Mouse (Mus musculus) neural tube, embryonic 15.5 days (tissue): ENCODE results near the gene Olfr552. TPM values are rescaled to one million over a fixed set of nuclear protein-coding genes. Genes with fewer than 3 reads are reported as not detected.
A peak's percentile ranks its signal among the peaks of the same experiment; 100 is the strongest.

Source experiments
- ATAC-seq: fragments of 200-750 bp; cut with Nextera tagmentation; 2 replicates; pipeline ENCODE4 v1.8.0; 2017; ENCODE audit warnings: mild to moderate bottlenecking, moderate TSS enrichment, moderate library complexity; ENCODE audit not compliant: low FRiP score
- H3K27ac ChIP-seq: fragments of 300-500 bp; sonication (generic); replicated peaks from 2 replicates; pipeline ENCODE4 v1.5.1; 2015; ENCODE audit warnings: mild to moderate bottlenecking, inconsistent platforms
- H3K27me3 ChIP-seq: fragments of 300-500 bp; sonication (generic); replicated peaks from 2 replicates; pipeline ENCODE4 v1.6.1; 2015; ENCODE audit warnings: inconsistent platforms
- H3K36me3 ChIP-seq: fragments of 300-500 bp; sonication (generic); 2 replicates; pipeline ENCODE4 v1.6.1; 2015; ENCODE audit warnings: inconsistent platforms
- H3K4me1 ChIP-seq: fragments of 300-500 bp; sonication (generic); 2 replicates; pipeline ENCODE4 v1.6.1; 2015; ENCODE audit warnings: inconsistent platforms
- H3K4me2 ChIP-seq: fragments of 300-500 bp; sonication (generic); 2 replicates; pipeline ENCODE4 v1.6.1; 2015; ENCODE audit warnings: inconsistent platforms, mild to moderate bottlenecking, moderate library complexity
- H3K4me3 ChIP-seq: fragments of 300-500 bp; sonication (generic); replicated peaks from 2 replicates; pipeline ENCODE4 v1.5.1; 2015; ENCODE audit warnings: mild to moderate bottlenecking, inconsistent platforms
- H3K9ac ChIP-seq: fragments of 300-500 bp; sonication (generic); replicated peaks from 2 replicates; pipeline ENCODE4 v1.6.1; 2015; ENCODE audit warnings: mild to moderate bottlenecking, inconsistent platforms
- H3K9me3 ChIP-seq: fragments of 300-500 bp; sonication (generic); replicated peaks from 2 replicates; pipeline ENCODE4 v1.6.1; 2016; ENCODE audit warnings: inconsistent platforms
- WGBS: fragments of 180-500 bp; shearing (Covaris S2); methylation state at CpG from one replicate; pipeline ENCODE4 v1.1.7; 2015; ENCODE audit warnings: mixed read lengths; 5-methylcytosine and 5-hydroxymethylcytosine counted together
- polyA plus RNA-seq: library from polyadenylated mRNA; unstranded; fragments of >200 nt; fragmentation: Nextera tagmentation; extraction: Ambion mirVana; gene quantifications from 2 replicates; pipeline ENCODE4 v1.2.1, GENCODE M21; 2015

Olfr552 gene
- polyA plus RNA-seq, result not detected in 2 replicates

DNA sequence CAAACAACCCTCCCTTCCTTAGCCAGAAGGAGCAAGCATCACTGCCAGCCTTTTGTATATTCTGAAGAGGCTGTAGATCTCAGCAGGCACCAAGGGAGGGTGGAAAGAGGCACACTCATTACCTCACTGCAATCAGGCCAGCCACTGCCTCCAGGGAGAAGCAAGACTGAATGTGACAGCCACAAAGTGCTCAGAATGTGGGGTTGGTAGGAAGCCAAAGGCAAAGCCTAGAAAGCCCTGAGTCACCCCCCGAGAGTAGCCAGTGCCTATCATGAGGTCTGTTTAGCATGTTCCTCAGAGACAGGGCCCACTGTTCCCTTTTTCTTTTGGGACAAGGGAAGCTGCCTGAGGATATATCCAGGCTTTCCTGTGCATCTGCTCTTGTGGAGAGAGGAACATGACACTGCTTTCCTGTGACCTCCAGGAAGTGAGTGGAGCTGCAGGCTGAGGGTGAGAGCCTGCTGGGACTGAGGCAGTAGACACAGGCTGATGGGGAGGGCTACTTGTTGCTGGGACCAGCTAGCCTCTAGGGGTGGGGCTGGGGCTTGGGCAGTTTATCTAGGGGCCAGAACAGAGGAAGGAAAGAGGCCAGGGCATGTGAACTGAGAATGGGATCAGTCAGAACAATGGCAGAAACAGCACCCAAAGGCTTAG lies at the start of gene Olfr552:
Gene Olfr552, plus strand, starts transcription at position 393 of the 654 bp plus-strand sequence.
- Histone ChIP-seq H3K9ac (no peak within 1 kb of the TSS), H3K27ac (no peak within 1 kb of the TSS), H3K4me3 (no peak within 1 kb of the TSS), H3K27me3 (no peaks in the 10 kb centered on the region), H3K4me1 (no peaks in the 10 kb centered on the region), H3K4me2 (no peak within 1 kb of the TSS), H3K9me3 (no peaks in the 10 kb centered on the region), H3K36me3 (no peaks in the 10 kb centered on the region)
- WGBS, result 83% methylated on average over 1 of the region's 1 CpGs
- ATAC-seq, result no peak

DNA sequence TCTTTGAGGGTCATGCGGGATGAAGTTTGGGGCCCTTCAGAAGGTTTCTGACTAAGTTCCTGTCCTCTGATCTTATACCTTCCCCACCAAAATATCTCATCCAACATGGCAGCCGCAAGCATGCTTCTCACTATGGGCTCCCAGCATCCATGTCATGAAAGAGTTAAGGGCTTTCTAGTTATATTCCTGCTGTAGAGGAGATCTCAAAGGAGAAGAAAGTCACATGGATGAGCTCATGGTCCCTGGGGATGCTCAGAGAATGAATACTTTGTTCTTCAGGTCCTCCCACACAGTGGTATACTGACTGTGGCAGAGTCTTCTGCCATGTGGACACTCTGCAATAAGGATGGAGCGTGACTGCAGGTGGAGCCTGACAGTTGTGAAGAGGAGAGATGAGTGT lies 48.0 kb upstream of the Olfr552 start, which contains the start of gene Olfr549:
Gene Olfr549, plus strand, starts transcription at position 301 of the 400 bp plus-strand sequence.
- WGBS, result 96% methylated on average over 3 of the region's 3 CpGs
- Histone ChIP-seq H3K9ac (no peak within 1 kb of the TSS), H3K36me3 (no peaks in the 10 kb centered on the region), H3K9me3 (no peaks in the 10 kb centered on the region), H3K4me3 (no peak within 1 kb of the TSS), H3K4me1 (no peaks in the 10 kb centered on the region), H3K4me2 (no peak within 1 kb of the TSS), H3K27ac (no peak within 1 kb of the TSS), H3K27me3 (no peaks in the 10 kb centered on the region)
- ATAC-seq, result no peak

DNA sequence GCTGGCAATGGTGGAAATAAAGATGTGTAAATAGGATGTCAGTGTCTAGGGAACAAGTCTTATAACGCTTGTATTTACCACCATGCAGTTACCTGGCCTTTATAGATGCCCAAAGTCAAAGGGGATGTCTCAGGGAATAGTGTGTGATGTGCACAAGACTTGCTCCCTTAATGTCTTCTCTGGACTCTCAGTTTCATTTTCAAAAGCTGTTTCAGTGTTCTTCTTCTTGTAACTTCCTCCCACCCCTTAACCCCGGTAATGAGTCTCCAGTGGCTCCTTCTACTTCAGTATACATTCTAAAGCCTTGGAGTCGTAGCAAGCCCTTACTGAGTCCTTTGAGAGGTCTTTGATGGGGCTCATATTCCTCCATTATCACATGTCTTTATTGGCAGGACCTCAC lies 44.3 kb upstream of the Olfr552 start:
- no peak overlapping the region for H3K4me2 ChIP-seq
- no peaks in the 10 kb centered on the region for H3K9me3 ChIP-seq
- H3K27me3 ChIP-seq, result no peaks in the 10 kb centered on the region
- no peaks in the 10 kb centered on the region for H3K36me3 ChIP-seq
- H3K9ac ChIP-seq, result no peak overlapping the region
- no peak for ATAC-seq
- 73% methylated on average over 3 of the region's 3 CpGs for WGBS
- no peak overlapping the region for H3K27ac ChIP-seq
- H3K4me3 ChIP-seq, result no peak overlapping the region
- H3K4me1 ChIP-seq, result no peaks in the 10 kb centered on the region

DNA sequence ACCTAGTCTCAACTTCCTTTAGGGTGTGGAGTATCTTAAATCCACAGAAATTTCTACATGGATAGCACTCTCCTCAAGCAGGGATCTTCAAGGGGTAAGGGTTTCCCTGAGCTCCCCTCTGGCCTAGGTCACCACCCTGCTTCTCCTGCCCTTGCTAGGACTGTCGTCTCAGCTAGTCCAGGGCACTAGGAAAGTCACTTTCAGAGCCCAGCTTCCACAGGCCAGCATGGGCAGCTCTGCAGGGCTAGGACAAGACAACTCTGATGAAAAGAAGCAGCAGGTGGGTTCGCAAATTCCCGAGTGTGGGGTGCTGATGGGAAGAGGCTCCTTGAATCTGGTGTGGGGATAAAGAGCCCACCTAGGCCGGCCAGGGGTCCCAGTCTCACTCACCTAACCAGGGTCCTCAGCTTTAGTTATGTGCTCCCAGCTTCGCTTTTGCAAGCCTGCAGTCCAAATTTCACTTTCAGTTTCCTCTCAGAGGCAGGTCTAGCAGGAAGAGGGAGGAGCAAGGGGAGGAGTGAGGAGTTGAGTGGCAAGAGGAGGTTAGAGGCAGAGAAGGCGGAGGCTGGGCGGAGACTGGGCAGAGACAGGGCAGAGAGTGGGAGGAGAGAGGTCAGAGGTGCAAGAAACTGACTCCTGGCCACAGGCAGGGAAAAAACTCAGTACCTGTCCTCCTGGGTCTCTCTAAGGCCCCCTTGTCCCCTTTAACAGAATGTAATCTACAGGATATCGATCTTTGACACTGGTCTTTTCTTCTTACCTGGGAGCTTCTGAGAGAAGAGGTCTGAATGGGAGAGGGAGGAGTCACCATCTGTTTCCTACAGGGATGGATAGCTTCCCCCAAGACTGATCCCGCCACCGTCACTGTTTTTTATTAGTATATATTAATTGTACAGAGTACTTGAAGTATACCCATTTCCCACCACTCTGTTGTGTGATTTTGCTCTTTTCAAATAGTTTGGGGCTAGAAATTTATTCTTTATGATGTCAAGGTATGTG lies 32.3 kb upstream of the Olfr552 start, which contains the start of gene Trim21:
Gene Trim21, minus strand, starts transcription at position 488 of the 999 bp plus-strand sequence.
- WGBS, result 19% methylated on average over 10 of the region's 10 CpGs
- no peaks in the 10 kb centered on the region for H3K9me3 ChIP-seq
- H3K27me3 ChIP-seq, result no peaks in the 10 kb centered on the region
- no peak within 1 kb of the TSS for H3K27ac ChIP-seq
- H3K36me3 ChIP-seq, result no peaks in the 10 kb centered on the region
- no peak within 1 kb of the TSS; the same call in 1 of the 2 replicates for H3K9ac ChIP-seq
- peak; percentile 63; the same call in 1 of the 2 replicates for ATAC-seq
- peak within 1 kb of the TSS; percentile 50 for H3K4me2 ChIP-seq
- no peaks in the 10 kb centered on the region for H3K4me1 ChIP-seq
- H3K4me3 ChIP-seq, result peak within 1 kb of the TSS; percentile 38

DNA sequence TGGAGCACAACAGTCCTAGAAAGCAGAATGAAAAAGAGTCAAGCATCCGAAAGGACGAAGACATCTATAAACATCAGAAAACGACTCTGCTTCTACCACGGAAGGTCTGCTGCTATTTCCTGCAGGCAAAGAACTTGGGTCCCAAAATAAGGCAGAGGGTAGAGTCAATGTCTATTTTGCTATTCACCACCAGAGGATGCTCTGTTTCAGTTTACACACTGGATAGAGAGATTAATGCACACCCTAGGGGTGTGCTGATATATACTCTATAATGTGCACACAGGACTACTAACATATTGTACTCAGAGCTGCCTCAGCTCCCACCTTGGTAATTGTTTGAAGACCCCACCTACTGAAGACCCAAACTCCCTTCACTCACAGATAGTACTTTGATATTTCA lies 31.4 kb upstream of the Olfr552 start:
- 92% methylated on average over 4 of the region's 4 CpGs for WGBS
- Histone ChIP-seq H3K4me2 (no peak overlapping the region), H3K4me3 (no peak overlapping the region), H3K27ac (no peak overlapping the region), H3K4me1 (no peaks in the 10 kb centered on the region), H3K9ac (no peak overlapping the region), H3K27me3 (no peaks in the 10 kb centered on the region), H3K9me3 (no peaks in the 10 kb centered on the region), H3K36me3 (no peaks in the 10 kb centered on the region)
- ATAC-seq, result no peak

DNA sequence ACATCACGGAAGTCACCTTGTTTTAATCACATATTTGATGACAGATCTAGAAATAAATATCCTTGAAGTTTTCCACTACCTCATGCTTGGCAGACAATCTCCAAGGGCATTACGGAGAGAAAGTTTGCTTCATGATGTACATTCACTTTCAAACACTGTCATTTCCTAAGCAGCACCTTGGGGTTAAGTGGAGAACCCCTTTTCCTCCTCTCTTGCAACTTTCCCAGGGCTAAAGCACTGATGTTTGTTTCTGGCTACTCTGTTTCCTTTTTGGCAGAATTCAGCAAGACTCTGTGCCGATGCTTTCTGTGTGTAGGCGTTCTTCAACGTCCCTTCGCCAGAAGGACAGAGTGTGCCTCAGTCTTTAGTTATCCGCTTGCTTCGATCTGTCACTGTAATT lies 26.4 kb upstream of the Olfr552 start, which contains the start of gene Olfr550:
Gene Olfr550, plus strand, starts transcription at position 301 of the 400 bp plus-strand sequence.
- no peaks in the 10 kb centered on the region for H3K9me3 ChIP-seq
- H3K4me3 ChIP-seq, result no peak within 1 kb of the TSS
- no peak for ATAC-seq
- no peak within 1 kb of the TSS for H3K4me2 ChIP-seq
- H3K4me1 ChIP-seq, result no peaks in the 10 kb centered on the region
- H3K36me3 ChIP-seq, result no peaks in the 10 kb centered on the region
- no peaks in the 10 kb centered on the region for H3K27me3 ChIP-seq
- no peak within 1 kb of the TSS for H3K9ac ChIP-seq
- WGBS, result 93% methylated on average over 8 of the region's 8 CpGs
- no peak within 1 kb of the TSS for H3K27ac ChIP-seq

DNA sequence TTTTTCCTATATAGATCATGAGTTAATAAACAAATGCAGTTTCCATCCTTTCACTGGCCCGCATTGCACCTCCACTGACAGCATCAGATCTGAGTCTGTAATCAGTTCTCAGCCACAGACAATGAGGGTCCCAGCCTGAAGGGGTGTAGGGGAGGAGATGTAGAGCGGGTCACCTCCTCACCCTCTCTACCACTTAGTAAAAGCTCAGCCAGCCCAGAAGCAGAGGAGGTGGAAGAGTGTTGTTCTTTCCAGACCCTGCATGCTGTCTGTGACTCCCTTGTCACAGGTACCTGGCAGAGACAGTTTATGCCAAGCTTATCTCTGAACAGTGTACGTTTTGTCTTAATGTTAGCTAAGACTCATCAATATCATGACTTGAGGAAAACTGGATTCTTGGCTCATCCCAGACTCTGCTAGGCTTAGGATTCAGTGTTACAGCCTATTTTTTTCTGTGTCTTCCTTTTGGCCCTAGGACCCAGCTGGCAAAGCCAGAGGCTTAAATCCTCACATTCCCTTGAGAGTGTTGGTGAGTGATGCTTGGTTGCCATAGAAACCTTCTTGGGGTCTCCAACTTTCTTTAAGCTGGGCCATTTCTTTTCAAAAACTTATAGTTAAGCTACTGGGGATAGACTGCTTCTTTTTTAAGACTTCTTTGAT lies 24.3 kb upstream of the Olfr552 start:
- no peak overlapping the region for H3K27ac ChIP-seq
- WGBS, result 59% methylated on average over 3 of the region's 3 CpGs
- no peaks in the 10 kb centered on the region for H3K4me1 ChIP-seq
- no peak overlapping the region for H3K4me2 ChIP-seq
- H3K9me3 ChIP-seq, result no peaks in the 10 kb centered on the region
- ATAC-seq, result no peak
- no peaks in the 10 kb centered on the region for H3K27me3 ChIP-seq
- H3K9ac ChIP-seq, result no peak overlapping the region
- H3K4me3 ChIP-seq, result no peak overlapping the region
- no peaks in the 10 kb centered on the region for H3K36me3 ChIP-seq

DNA sequence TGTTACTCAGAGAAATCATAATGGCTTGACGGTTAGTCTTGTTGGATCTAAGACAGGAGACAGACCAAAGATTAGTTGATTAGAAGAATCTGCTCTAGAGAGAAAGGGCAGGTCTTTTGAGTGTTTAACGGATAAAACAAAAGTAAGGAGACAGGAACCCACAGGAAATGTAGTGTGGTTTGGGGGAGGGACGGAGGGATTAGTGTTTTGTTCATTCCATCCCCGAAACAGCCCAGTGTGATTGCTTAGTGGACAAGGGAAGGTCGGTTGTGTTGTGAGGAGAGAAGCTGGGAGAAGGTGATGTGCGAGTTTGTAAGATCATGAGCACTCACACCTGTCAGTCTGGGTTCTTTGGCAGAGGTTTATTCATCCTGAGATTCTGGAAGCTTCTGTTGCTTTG lies 21.6 kb upstream of the Olfr552 start:
- Histone ChIP-seq H3K27me3 (no peaks in the 10 kb centered on the region), H3K4me1 (no peaks in the 10 kb centered on the region), H3K27ac (no peak overlapping the region), H3K36me3 (no peaks in the 10 kb centered on the region), H3K9ac (no peak overlapping the region), H3K4me2 (no peak overlapping the region), H3K4me3 (no peak overlapping the region), H3K9me3 (no peaks in the 10 kb centered on the region)
- 79% methylated on average over 6 of the region's 6 CpGs for WGBS
- ATAC-seq, result no peak

DNA sequence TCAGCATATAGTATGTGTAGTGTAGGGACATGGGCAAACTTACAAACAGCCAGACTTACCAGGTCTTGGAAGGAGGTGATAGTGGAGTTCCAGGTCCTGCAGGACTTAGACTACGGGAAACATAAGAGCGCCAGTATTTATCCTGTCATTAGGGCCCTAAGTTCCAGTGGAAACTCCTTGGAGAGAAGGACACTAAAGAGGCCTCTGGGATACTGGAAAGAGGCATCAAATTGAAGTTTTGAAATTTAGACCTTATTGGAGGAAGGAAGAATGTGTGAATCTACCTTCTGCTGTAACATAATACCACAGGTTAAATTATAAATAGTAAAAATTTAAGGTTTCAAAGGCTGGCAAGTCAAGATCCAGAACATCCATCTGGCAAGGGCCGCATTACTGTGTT lies 5.8 kb upstream of the Olfr552 start, which contains the start of gene Olfr551:
Gene Olfr551, minus strand, starts transcription at position 101 of the 400 bp plus-strand sequence.
- Histone ChIP-seq H3K27ac (no peak within 1 kb of the TSS), H3K9ac (no peak within 1 kb of the TSS), H3K36me3 (no peaks in the 10 kb centered on the region), H3K9me3 (no peaks in the 10 kb centered on the region), H3K27me3 (no peaks in the 10 kb centered on the region), H3K4me1 (no peaks in the 10 kb centered on the region), H3K4me2 (no peak within 1 kb of the TSS), H3K4me3 (no peak within 1 kb of the TSS)
- 91% methylated on average over 3 of the region's 3 CpGs for WGBS
- ATAC-seq, result no peak

DNA sequence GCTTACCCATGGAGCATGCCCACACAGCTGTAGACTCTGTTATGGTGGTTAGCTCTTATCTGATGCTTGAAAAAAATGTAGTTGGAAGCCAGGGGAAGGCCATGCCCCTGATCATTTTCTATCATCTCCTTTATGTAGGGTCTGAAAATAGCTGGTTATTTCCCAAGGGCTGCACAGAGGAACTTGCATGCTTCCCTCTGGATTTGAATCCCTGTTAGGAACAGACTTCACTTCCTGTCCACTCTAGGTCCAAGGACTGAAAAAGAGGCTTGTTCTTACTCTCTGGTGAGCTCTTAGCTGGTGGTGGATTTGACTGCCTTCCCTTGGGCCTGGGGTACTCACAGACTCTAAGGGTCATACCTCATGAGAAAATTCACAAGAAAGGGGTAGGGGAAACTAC lies 20.5 kb downstream of the Olfr552 start, which contains the start of gene Olfr553:
Gene Olfr553, minus strand, starts transcription at position 101 of the 400 bp plus-strand sequence.
- Histone ChIP-seq H3K4me2 (no peak within 1 kb of the TSS), H3K27ac (no peak within 1 kb of the TSS), H3K27me3 (no peaks in the 10 kb centered on the region), H3K9me3 (no peaks in the 10 kb centered on the region), H3K4me3 (no peak within 1 kb of the TSS), H3K4me1 (no peaks in the 10 kb centered on the region), H3K9ac (no peak within 1 kb of the TSS), H3K36me3 (no peaks in the 10 kb centered on the region)
- ATAC-seq, result no peak

DNA sequence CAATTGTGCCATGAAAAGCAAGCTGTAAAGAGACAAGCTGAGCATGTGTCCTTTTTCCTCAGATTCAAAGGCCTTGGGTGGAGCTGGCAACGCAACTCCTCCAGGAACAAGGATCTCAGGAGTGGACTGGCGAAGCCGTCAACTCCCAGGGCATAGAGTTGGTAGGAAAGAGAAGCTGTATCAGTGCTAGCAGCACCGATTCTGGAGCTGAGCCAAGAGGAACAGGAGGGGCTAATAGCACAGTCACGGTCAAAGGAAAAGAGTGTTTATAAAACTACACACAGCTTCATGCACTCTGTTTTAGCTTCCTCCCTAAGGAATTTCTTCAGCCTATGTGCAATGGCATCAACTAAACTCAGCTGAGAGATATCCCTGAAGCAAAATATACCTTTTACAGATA lies 22.0 kb downstream of the Olfr552 start:
- Histone ChIP-seq H3K27me3 (no peaks in the 10 kb centered on the region), H3K27ac (no peak overlapping the region), H3K4me3 (no peak overlapping the region), H3K4me2 (no peak overlapping the region), H3K4me1 (no peaks in the 10 kb centered on the region), H3K9ac (no peak overlapping the region), H3K9me3 (no peaks in the 10 kb centered on the region), H3K36me3 (no peaks in the 10 kb centered on the region)
- no peak for ATAC-seq
- WGBS, result 73% methylated on average over 5 of the region's 5 CpGs
